Mouse (Mus musculus) thymus, postnatal 36 days (tissue): ENCODE results near the gene Gnb2.

ENCODE experiments used
- DNase-seq, 2 experiments: peaks; one replicate each; pipeline ENCODE4 v3.0.0; 2022; ENCODE audit warnings: mixed read lengths in 2 of 2

The Gnb2 gene

GRCm38 (mm10) chr5:137514811-137515210 is 18.5 kb downstream of the Gnb2 start:
- no peak for DNase-seq

- DNase-seq = no peak
These were observed 19.2 kb downstream of the Gnb2 start for GRCm38 (mm10) chr5:137513951-137514721.

- DNase-seq = no peak
These were observed 20.2 kb downstream of the Gnb2 start for GRCm38 (mm10) chr5:137512847-137513794.

GRCm38 (mm10) chr5:137511706-137512105 is 21.6 kb downstream of the Gnb2 start:
- DNase-seq = no peak

GRCm38 (mm10) chr5:137510573-137511390 is 22.5 kb downstream of the Gnb2 start:
- DNase-seq = peak; percentile 35 to 69

- peak; percentile 80 to 82 for DNase-seq
These were observed 23.3 kb downstream of the Gnb2 start for GRCm38 (mm10) chr5:137510014-137510501.

- DNase-seq = peak; percentile 39 to 47
These were observed 29.3 kb downstream of the Gnb2 start for GRCm38 (mm10) chr5:137504041-137504440.

- DNase-seq = peak; percentile 79 to 82
These were observed 30.6 kb downstream of the Gnb2 start for GRCm38 (mm10) chr5:137502667-137503110.

- DNase-seq = peak; percentile 100
These were observed 31.3 kb downstream of the Gnb2 start, which contains the start of gene Pop7 for GRCm38 (mm10) chr5:137501709-137502666. Gene Pop7, minus strand, starts transcription at chr5:137502518.

- no peak for DNase-seq
These were observed 33.1 kb downstream of the Gnb2 start for GRCm38 (mm10) chr5:137500186-137500585.

GRCm38 (mm10) chr5:137493831-137494230 is 39.5 kb downstream of the Gnb2 start:
- DNase-seq = no peak

GRCm38 (mm10) chr5:137491559-137491958 is 41.8 kb downstream of the Gnb2 start:
- DNase-seq = no peak

GRCm38 (mm10) chr5:137487616-137488015 is 45.7 kb downstream of the Gnb2 start:
- no peak for DNase-seq

GRCm38 (mm10) chr5:137485851-137486155 is 47.5 kb downstream of the Gnb2 start:
- DNase-seq = no peak

- DNase-seq = no peak
These were observed 48.0 kb downstream of the Gnb2 start for GRCm38 (mm10) chr5:137485071-137485850.

- no peak for DNase-seq
These were observed 51.4 kb downstream of the Gnb2 start for GRCm38 (mm10) chr5:137481897-137482296.

- peak; percentile 33 to 44 for DNase-seq
These were observed 52.2 kb downstream of the Gnb2 start for GRCm38 (mm10) chr5:137481138-137481537.
